Mouse (Mus musculus): ENCODE results near the gene Tom1l2. TPM values are rescaled to one million over a fixed set of nuclear protein-coding genes. Genes with fewer than 3 reads are reported as not detected.

Tom1l2 gene
- total and polyA plus RNA-seq, 3 experiments, result 4.8 to 10.4 (median 10.4) TPM

DNA sequence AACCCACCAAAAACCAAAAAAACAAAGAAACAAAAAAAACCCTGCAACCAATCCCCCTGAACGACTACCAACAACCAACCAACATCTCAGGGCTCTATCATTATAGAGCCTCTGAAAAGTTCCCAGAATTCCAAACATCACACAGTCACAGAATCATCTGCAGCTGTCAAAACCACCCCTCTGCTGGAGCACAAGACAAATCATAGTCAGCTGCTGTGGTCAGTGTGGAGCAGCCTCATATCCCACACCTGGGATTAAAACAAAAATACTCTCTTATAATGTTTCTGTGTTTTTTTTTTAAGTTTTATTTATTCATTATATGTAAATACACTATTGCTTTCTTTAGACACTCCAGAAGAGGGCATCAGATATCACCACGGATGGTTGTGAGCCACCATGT, 102.8 kb downstream of the Tom1l2 start:
- TF ChIP-seq POLR2A (IDR thresholded peaks at IDR 0.05; ENCODE audit: low read depth, low read length), result no peak
- TF ChIP-seq MXI1 (IDR thresholded peaks at IDR 0.05; ENCODE audit: low read depth, low read length), result no peak
- no peak for TF ChIP-seq TCF12 (IDR thresholded peaks at IDR 0.05; ENCODE audit: low read depth, low read length)
- no peak for TF ChIP-seq JUND (conservative IDR thresholded peaks at IDR 0.05; ENCODE audit: low read depth, low read length)
- TF ChIP-seq GABPA (IDR thresholded peaks at IDR 0.05; ENCODE audit: insufficient replicate concordance, low read depth, low read length), result no peak
- dilution Hi-C loops (cut with MboI; ENCODE audit: extremely low pct_ligation_motif_present, extremely low pct_unique_long_range_greater_than_20kb, low sequenced_read_pairs), result no loop called here
- H3K79me2 ChIP-seq (replicated peaks; ENCODE audit: control insufficient read depth, extremely low read depth, insufficient read depth, poor library complexity, severe bottlenecking), result no peaks in the 10 kb centered on the region
- in situ Hi-C loops (cut with MboI; ENCODE audit: low pct_ligation_motif_present, low pct_unique_long_range_greater_than_20kb, low sequenced_read_pairs), result loop anchor here (10.0 kb wide), 1 partner anchor 165 kb away; the partner anchor contains the start of genes Atpaf2 and Gid4
- H3K9ac ChIP-seq (ENCODE audit: insufficient read depth, low read depth), result no peak overlapping the region
- H3K4me3 ChIP-seq (replicated peaks in 1 of 3; ENCODE audit: low read depth in 2 of 3, low read length in 2 of 3, poor library complexity in 1 of 3), result no peak overlapping the region
- H3K4me1 ChIP-seq (ENCODE audit: control insufficient read depth in 1 of 2, insufficient read depth in 2 of 2), result no peaks in the 10 kb centered on the region
- H3K36me3 ChIP-seq (replicated peaks in 1 of 2; ENCODE audit: control insufficient read depth in 1 of 2, insufficient read depth in 1 of 2, low read length in 1 of 2), result peaks cover 4 to 48% of the 10 kb centered on the region in 2 experiments
- no peak overlapping the region for H3K27ac ChIP-seq (ENCODE audit: insufficient read depth, low read depth)
- no peak for DNase-seq (ENCODE audit: extremely low read depth)
- H3K27me3 ChIP-seq (replicated peaks), result no peaks in the 10 kb centered on the region
- H3K9me3 ChIP-seq (replicated peaks; ENCODE audit: low read length), result no peaks in the 10 kb centered on the region
- no peak overlapping the region for H3K4me2 ChIP-seq (ENCODE audit: insufficient read depth, low read depth, poor library complexity, severe bottlenecking)

DNA sequence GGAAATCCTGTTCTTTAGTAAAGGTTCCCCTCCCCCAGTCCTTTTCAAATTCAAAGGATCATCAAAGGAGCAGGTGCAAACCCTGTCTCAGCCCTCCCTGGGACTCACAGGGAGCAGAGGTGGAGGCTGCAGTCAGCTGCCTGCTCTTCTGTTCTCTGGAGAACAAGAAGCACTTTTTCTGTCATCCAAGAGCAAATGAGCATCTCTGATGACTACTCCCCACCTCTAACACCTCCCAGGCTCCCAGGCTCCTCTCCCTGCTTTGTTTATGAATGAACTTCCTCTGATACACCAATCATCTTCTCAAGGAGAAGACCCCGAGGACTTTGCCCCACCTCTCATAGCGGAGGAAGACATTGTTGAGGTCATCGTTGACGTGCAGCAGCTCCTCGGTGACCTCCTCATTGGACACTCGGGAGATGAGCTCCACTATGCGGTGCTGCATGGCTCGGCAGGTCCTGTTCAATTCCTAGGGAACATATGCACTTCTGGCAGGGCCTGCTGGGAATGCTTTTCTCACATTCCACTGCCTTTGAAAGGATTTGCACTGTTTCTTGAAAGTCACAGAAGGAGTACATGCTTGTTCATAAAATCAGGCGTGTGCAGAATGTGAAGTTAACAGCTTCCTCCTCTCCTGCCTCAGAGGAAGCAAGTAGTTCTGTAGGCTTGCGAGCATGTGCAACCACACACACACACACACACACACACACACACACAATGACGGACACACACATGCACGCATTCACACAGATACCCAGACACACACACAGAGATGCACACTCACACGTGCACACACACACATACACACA, 103.9 kb downstream of the Tom1l2 start:
- Histone ChIP-seq H3K79me2 (replicated peaks; ENCODE audit: control insufficient read depth, extremely low read depth, insufficient read depth, poor library complexity, severe bottlenecking) (no peaks in the 10 kb centered on the region), H3K4me3 (replicated peaks in 1 of 3; ENCODE audit: low read depth in 2 of 3, low read length in 2 of 3, poor library complexity in 1 of 3) (no peak overlapping the region), H3K36me3 (replicated peaks in 1 of 2; ENCODE audit: control insufficient read depth in 1 of 2, insufficient read depth in 1 of 2, low read length in 1 of 2) (peaks cover 2 to 41% of the 10 kb centered on the region in 2 experiments), H3K4me1 (ENCODE audit: control insufficient read depth in 1 of 2, insufficient read depth in 2 of 2) (no peaks in the 10 kb centered on the region), H3K9ac (ENCODE audit: insufficient read depth, low read depth) (no peak overlapping the region), H3K27ac (ENCODE audit: insufficient read depth, low read depth) (no peak overlapping the region), H3K27me3 (replicated peaks) (no peaks in the 10 kb centered on the region), H3K9me3 (replicated peaks; ENCODE audit: low read length) (no peaks in the 10 kb centered on the region), H3K4me2 (ENCODE audit: insufficient read depth, low read depth, poor library complexity, severe bottlenecking) (no peak overlapping the region)
- dilution Hi-C loops (cut with MboI; ENCODE audit: extremely low pct_ligation_motif_present, extremely low pct_unique_long_range_greater_than_20kb, low sequenced_read_pairs) (no loop called here), in situ Hi-C loops (cut with MboI; ENCODE audit: low pct_ligation_motif_present, low pct_unique_long_range_greater_than_20kb, low sequenced_read_pairs) (no loop called here)
- TF ChIP-seq USF2 (conservative IDR thresholded peaks at IDR 0.05; ENCODE audit: low read depth, low read length), result no peak
- no peak for TF ChIP-seq JUND (conservative IDR thresholded peaks at IDR 0.05; ENCODE audit: low read depth, low read length)
- no peak for TF ChIP-seq MAFK (IDR thresholded peaks at IDR 0.05; ENCODE audit: insufficient replicate concordance, low read length)
- TF ChIP-seq RAD21 (IDR thresholded peaks at IDR 0.05; ENCODE audit: low read depth, low read length), result no peak
- TF ChIP-seq RCOR1 (conservative IDR thresholded peaks at IDR 0.05; ENCODE audit: low read depth, low read length), result no peak
- no peak for TF ChIP-seq ETS1 (conservative IDR thresholded peaks at IDR 0.05; ENCODE audit: low read depth, low read length)
- no peak for DNase-seq (ENCODE audit: extremely low read depth)

DNA sequence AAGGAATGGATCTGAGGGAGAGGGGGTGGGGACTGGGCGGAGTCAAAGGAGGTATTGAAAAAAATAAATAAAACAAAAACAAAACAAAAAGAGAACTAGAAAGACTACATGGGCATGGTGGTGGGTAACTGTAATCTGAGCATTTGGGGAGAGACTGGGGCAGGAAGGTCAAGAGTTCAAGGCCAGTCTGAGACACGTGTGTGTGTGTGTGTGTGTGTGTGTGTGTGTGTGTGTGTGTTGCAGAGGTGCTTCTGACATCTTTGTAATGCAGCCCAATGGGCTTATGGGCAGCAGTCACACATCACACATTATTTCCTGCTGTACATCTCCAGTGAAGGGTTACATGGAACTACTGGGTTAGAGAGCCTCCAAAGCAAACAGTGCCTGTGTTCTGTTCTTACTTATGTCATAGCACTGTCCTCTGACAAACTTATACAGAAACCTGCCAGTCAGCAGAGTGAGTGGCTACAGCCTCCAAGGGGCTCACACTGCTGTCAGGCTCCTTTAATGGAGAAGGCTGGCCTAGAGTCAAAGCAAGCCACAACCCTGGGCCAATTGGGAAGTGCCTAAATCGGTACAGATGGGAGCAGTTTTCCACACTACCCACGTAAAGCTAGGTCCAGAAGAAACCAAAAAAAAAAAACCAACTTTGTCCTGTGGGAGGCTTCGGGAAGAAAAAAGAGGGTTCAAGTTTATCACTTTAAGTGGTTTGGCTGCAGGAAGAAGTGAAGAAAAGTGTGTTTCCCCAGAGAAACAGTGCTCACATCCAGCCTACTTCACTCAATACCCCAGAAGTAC, 104.8 kb downstream of the Tom1l2 start:
- Histone ChIP-seq H3K36me3 (replicated peaks in 1 of 2; ENCODE audit: control insufficient read depth in 1 of 2, insufficient read depth in 1 of 2, low read length in 1 of 2) (peaks cover 5 to 37% of the 10 kb centered on the region in 2 experiments), H3K4me2 (ENCODE audit: insufficient read depth, low read depth, poor library complexity, severe bottlenecking) (no peak overlapping the region), H3K4me1 (ENCODE audit: control insufficient read depth in 1 of 2, insufficient read depth in 2 of 2) (no peaks in the 10 kb centered on the region), H3K27me3 (replicated peaks) (no peaks in the 10 kb centered on the region), H3K27ac (ENCODE audit: insufficient read depth, low read depth) (no peak overlapping the region), H3K9me3 (replicated peaks; ENCODE audit: low read length) (no peaks in the 10 kb centered on the region), H3K79me2 (replicated peaks; ENCODE audit: control insufficient read depth, extremely low read depth, insufficient read depth, poor library complexity, severe bottlenecking) (no peaks in the 10 kb centered on the region), H3K9ac (ENCODE audit: insufficient read depth, low read depth) (no peak overlapping the region), H3K4me3 (replicated peaks in 1 of 3; ENCODE audit: low read depth in 2 of 3, low read length in 2 of 3, poor library complexity in 1 of 3) (no peak overlapping the region)
- DNase-seq (ENCODE audit: extremely low read depth), result no peak
- in situ Hi-C loops (cut with MboI; ENCODE audit: low pct_ligation_motif_present, low pct_unique_long_range_greater_than_20kb, low sequenced_read_pairs) (no loop called here), dilution Hi-C loops (cut with MboI; ENCODE audit: extremely low pct_ligation_motif_present, extremely low pct_unique_long_range_greater_than_20kb, low sequenced_read_pairs) (no loop called here)
- TF ChIP-seq TBP (conservative IDR thresholded peaks at IDR 0.05; ENCODE audit: low read depth, low read length) (no peak), KAT2A (IDR thresholded peaks at IDR 0.05; ENCODE audit: insufficient replicate concordance, low read length) (no peak), CHD1 (IDR thresholded peaks at IDR 0.05; ENCODE audit: low read depth, low read length) (no peak), MYC (IDR thresholded peaks at IDR 0.05; ENCODE audit: low read depth, low read length) (no peak), NELFE (IDR thresholded peaks at IDR 0.05; ENCODE audit: low read depth, low read length) (no peak), MAFK (IDR thresholded peaks at IDR 0.05; ENCODE audit: insufficient replicate concordance, low read length) (no peak), CTCF (conservative IDR thresholded peaks at IDR 0.05 in 1 of 2, IDR thresholded peaks at IDR 0.05 in 1 of 2; ENCODE audit: low read depth in 2 of 2, low read length in 2 of 2) (no peak), ZC3H11A (IDR thresholded peaks at IDR 0.05; ENCODE audit: low read depth, low read length) (no peak), JUN (IDR thresholded peaks at IDR 0.05; ENCODE audit: insufficient read depth, low read depth, low read length) (no peak), SIN3A (IDR thresholded peaks at IDR 0.05; ENCODE audit: low read length) (no peak), POLR2AphosphoS2 (IDR thresholded peaks at IDR 0.05; ENCODE audit: low read depth, low read length) (no peak)
